Mouse (Mus musculus) embryo, embryonic 10 days (tissue): Measurements from ENCODE around the gene Camk2b.

ENCODE experiments used
- DNase-seq: peaks from one replicate; pipeline ENCODE4 v3.0.0-alpha.2; 2015; ENCODE audit warnings: low spot score

Camk2b gene

DNA sequence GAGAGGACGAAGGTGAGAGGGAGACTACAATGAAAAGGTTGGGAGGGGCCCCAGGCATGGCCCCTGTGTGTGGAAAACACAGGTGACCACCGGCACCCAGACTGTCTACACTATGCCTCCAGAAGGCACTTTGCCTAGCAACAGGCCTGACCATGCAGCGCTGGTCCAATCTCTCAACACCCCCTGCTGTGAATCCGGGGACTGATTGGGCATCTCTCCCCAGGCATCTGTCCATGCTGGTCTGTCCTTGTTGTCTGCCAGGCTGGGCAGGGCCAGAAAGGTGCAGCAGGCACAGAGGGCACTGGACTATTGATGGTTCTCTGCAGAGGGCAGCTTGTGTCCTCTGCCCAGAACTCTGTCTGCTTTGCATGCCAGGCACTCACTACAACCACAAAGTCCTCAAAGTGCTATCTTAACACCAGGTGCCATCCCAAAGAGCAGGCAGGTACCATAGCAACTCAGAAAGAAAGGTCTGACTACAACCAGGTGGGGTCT lies 16.0 kb downstream of the Camk2b start:
- no peak for DNase-seq

- DNase-seq: no peak
These were observed 18.0 kb downstream of the Camk2b start for GRCm38 (mm10) chr11:6048208-6048607.

DNA sequence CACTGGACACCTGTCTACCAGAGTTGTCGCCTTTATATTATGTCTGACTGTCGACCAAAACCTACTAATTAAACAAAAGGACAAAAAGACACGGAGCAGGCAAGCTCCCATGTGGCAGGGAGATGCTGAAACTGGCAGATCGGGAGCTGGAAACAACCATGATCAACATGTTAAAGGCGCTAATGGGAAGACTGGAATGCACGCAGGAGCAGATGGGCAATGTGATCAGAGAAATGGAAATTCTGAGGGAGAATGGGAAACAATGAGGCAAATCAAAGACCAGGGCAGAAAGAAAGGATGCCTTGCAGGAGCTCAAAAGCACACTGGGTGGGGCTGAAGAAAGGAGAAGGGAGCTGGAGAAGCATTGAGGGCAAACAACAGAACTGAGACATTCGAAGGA lies 27.2 kb downstream of the Camk2b start:
- DNase-seq: no peak

DNA sequence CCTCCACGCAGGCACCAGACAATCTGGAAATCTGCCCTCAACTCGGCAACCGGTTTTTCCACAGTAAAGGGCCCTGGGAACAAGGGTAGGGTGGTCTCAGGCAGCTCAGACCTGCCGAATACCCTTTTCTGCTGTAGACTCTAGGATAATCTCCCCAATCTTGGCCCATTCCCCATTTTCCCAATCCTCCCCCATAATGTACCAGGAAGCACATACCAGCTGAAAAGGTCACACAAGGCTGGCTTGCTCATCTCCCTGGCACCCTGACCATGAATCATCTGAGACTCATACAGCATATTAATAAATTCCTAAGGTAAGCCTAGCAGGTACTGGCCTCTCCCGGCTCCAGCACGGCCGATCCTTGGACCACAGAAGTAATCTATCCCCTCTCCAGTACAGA lies 28.5 kb downstream of the Camk2b start:
- no peak for DNase-seq

DNA sequence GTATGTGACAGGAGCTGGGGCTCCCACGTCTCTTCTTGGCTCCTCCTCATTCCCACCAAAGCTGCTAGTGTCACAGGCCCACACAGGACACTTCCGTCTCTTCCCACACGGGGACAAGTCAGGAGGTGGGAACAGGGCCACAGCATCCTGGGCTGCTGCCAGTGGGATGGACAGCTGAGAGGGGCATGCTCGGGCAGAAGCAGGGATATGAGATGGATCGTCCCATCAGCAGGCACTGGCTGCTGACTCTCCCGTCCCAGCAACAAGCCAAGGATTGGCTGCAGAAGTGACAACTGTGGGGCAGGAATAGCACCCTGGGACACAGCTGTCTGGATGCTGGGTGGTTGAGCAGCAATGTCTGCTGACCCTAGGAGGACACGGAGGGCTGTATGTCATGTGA lies 29.0 kb downstream of the Camk2b start:
- DNase-seq: no peak

- DNase-seq: no peak
These were observed 29.7 kb downstream of the Camk2b start for GRCm38 (mm10) chr11:6036477-6036876.

DNA sequence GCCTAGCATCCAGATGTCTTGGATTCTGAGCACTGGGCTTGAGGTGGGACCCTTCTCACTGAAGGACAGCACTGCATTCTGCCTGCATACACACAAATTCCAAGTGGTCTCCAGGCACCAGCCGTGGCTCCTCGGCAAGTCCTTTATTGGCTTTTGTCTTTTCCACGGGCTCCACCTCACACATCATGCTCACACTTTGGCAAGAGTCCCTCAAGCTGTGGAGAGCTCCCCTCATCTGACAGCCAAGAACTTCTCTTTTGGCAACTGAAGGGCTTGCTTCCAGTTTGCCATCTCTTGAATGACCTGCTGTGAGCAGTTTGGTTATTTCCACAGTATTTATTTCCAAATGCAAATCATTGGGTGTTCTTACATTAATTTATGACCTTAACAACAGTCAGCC lies 30.6 kb downstream of the Camk2b start:
- no peak for DNase-seq

DNA sequence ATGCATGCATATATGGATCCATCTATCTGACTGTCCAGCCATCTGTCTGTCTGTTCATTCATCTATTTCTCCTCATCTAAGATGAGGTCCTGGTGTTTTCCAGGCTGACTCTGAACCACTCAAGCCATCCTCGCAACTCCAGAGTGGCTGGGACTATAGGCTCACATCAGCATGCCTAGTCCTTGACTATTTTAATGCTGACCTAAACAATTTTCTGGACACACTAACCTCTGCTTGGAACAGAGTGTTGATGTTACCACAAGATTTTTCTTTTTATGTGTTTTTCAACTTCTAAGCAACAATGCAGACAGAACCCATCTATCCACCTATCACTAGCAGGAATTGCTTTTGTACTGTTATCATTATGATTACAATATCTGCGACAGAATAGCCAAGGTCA lies 31.4 kb downstream of the Camk2b start:
- DNase-seq: no peak

GRCm38 (mm10) chr11:6033801-6034200 lies 32.4 kb downstream of the Camk2b start:
- DNase-seq: no peak

DNA sequence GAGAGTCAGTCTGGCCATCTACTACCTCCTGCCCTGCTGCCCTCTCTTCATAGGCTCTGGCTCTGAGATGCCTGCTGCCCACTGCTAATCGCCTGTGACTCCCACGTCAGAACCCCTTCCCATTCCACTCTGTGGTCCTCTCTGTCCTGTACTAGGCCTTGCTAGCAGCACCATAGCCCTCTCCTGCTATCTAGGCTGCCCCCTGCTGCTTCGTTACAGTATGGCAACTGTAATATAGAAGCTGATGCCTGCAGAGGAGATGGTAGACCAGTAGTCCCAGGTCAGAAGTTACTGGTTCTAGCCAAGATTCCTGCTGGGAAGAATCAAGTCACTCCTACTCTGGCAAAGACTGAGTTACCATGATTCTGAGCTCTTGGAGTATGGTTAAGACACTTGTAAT lies 33.0 kb downstream of the Camk2b start:
- DNase-seq: peak; percentile 37

GRCm38 (mm10) chr11:6030650-6031049 lies 35.5 kb downstream of the Camk2b start:
- no peak for DNase-seq

DNA sequence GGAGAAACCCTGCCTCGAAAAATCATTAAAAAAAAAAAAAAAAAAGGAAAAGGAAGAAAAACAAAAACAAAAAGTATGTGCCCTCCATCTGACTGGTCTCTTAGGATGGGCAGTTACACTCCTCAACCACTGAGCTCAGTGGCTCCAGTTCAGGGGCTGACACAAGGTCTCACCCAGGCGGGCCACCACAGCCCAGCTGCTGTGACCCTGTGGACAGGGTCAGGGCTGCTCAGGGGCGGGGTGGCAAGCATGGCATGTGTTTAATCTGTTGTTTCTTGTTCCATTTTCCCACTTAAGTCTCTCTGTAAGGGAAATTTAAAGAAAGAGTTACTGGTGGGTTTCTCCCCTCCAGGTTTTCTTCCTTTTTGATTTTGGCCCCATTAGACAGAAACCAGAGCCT lies 36.4 kb downstream of the Camk2b start:
- no peak for DNase-seq

GRCm38 (mm10) chr11:6028911-6029310 lies 37.3 kb downstream of the Camk2b start:
- DNase-seq: no peak

DNA sequence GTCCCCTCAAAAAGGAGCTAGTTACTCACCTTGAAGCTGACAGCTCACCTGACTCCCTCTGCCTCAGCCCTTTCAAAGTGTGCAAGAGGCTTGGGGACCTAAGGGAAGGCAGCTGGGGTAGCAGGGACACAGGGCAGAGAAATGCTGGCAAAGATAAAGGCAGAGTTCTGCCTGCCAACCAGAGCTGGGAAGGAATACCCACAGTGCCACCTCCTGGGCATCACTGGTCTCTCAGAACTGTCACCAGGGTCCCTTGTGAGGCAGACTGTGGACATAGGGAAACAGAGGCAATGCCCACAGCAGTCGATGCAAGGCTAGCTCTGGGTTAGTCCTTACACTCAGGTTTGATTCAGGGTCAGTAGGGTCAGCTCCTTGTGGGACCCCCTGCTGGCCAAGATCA lies 39.8 kb downstream of the Camk2b start:
- no peak for DNase-seq

- DNase-seq: no peak
These were observed 41.1 kb downstream of the Camk2b start for GRCm38 (mm10) chr11:6024923-6025652.

- no peak for DNase-seq
These were observed 45.0 kb downstream of the Camk2b start for GRCm38 (mm10) chr11:6020897-6021839.

GRCm38 (mm10) chr11:6020360-6020759 lies 45.8 kb downstream of the Camk2b start:
- no peak for DNase-seq

GRCm38 (mm10) chr11:6018218-6019010 lies 47.7 kb downstream of the Camk2b start:
- DNase-seq: no peak

- DNase-seq: no peak
These were observed 48.5 kb downstream of the Camk2b start for GRCm38 (mm10) chr11:6017484-6018140.

DNA sequence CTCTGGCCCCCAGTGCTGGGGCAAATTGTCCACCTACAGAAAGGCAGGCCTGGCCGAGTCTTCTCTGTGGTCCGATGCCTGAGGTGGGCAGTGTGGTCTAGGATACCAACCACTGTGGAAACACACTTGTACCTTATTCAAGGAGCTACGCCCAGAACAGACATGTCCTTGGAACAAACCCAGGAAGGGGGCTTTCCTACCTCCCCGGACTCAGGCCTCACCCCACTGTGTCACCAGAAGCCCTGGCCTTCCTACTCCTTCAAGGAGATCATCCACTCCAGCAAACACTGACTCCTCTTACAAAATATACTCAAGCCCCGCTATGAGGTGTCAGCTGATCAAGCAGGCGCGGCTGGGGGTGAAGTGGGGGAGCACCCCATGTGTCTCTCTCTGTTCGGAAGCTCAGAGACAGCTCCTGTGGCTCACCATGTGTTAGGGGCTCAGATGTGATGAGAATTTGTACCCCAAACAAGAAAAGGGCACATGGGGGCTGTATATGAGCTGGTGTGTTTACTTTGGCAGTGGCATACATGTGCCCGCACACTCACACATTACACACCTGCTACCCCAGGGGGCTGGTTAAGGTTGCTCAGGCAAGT lies 49.3 kb downstream of the Camk2b start:
- DNase-seq: no peak

- peak; percentile 49 for DNase-seq
These were observed 49.8 kb downstream of the Camk2b start for GRCm38 (mm10) chr11:6016368-6016767.
